Mouse (Mus musculus): Measurements from ENCODE around the gene Slc2a1. TPM values are rescaled to one million over a fixed set of nuclear protein-coding genes. Genes with fewer than 3 reads are reported as not detected.

Slc2a1 gene
- polyA plus RNA-seq, 1 experiment from 2014 or later, result 29.6 TPM

- ATAC-seq, result no peak
- no peak overlapping the region for H3K4me2 ChIP-seq (ENCODE audit: low read depth, low read length)
- peaks cover 74% of the 10 kb centered on the region for H3K36me3 ChIP-seq (replicated peaks; ENCODE audit: insufficient read depth, low read length)
- no peak overlapping the region for H3K9ac ChIP-seq (replicated peaks)
- 70% methylated on average over 1 of the region's 1 CpGs for WGBS (ENCODE audit: insufficient replicate concordance)
- H3K4me1 ChIP-seq (ENCODE audit: insufficient read depth), result peaks cover 44% of the 10 kb centered on the region
- no peaks in the 10 kb centered on the region for H3K9me3 ChIP-seq (ENCODE audit: low read length)
- H3K27ac ChIP-seq (ENCODE audit: low read depth), result no peak overlapping the region
- DNase-seq, result no peak
- no peaks in the 10 kb centered on the region for H3K27me3 ChIP-seq (ENCODE audit: insufficient read depth, low read length)
- no peak overlapping the region for H3K4me3 ChIP-seq (ENCODE audit: low read depth, low read length)
- TF ChIP-seq CTCF (IDR thresholded peaks at IDR 0.05; ENCODE audit: low read depth), result no peak
- no peak for TF ChIP-seq EP300 (IDR thresholded peaks at IDR 0.05; ENCODE audit: low read depth)
Observed at GRCm38 (mm10) chr4:119129096-119129495, 20.6 kb downstream of the Slc2a1 start.

- Histone ChIP-seq H3K36me3 (replicated peaks; ENCODE audit: insufficient read depth, low read length) (peaks cover 78% of the 10 kb centered on the region), H3K4me3 (ENCODE audit: low read depth, low read length) (no peak overlapping the region), H3K9me3 (ENCODE audit: low read length) (no peaks in the 10 kb centered on the region), H3K4me2 (ENCODE audit: low read depth, low read length) (no peak overlapping the region), H3K4me1 (ENCODE audit: insufficient read depth) (peaks cover 21% of the 10 kb centered on the region), H3K9ac (replicated peaks) (no peak overlapping the region), H3K27ac (ENCODE audit: low read depth) (no peak overlapping the region), H3K27me3 (ENCODE audit: insufficient read depth, low read length) (no peaks in the 10 kb centered on the region)
- TF ChIP-seq CTCF (IDR thresholded peaks at IDR 0.05; ENCODE audit: low read depth), result no peak
- TF ChIP-seq EP300 (IDR thresholded peaks at IDR 0.05; ENCODE audit: low read depth), result no peak
- no peak for DNase-seq
- ATAC-seq, result 0 out of 2 replicates have a peak, but pooled peaks have one; percentile 5
- WGBS (ENCODE audit: insufficient replicate concordance), result 81% methylated on average over 8 of the region's 8 CpGs
Observed at GRCm38 (mm10) chr4:119131189-119131910, 22.8 kb downstream of the Slc2a1 start.

GRCm38 (mm10) chr4:119133306-119133705 is 24.8 kb downstream of the Slc2a1 start:
- no peak for DNase-seq
- no peaks in the 10 kb centered on the region for H3K27me3 ChIP-seq (ENCODE audit: insufficient read depth, low read length)
- no peak for ATAC-seq
- H3K36me3 ChIP-seq (replicated peaks; ENCODE audit: insufficient read depth, low read length), result peaks cover 89% of the 10 kb centered on the region
- H3K4me1 ChIP-seq (ENCODE audit: insufficient read depth), result peaks cover 5% of the 10 kb centered on the region
- H3K9ac ChIP-seq (replicated peaks), result no peak overlapping the region
- H3K27ac ChIP-seq (ENCODE audit: low read depth), result no peak overlapping the region
- TF ChIP-seq CTCF (IDR thresholded peaks at IDR 0.05; ENCODE audit: low read depth), result no peak
- no peak for TF ChIP-seq EP300 (IDR thresholded peaks at IDR 0.05; ENCODE audit: low read depth)
- no peaks in the 10 kb centered on the region for H3K9me3 ChIP-seq (ENCODE audit: low read length)
- WGBS (ENCODE audit: insufficient replicate concordance), result 94% methylated on average over 13 of the region's 13 CpGs
- no peak overlapping the region for H3K4me2 ChIP-seq (ENCODE audit: low read depth, low read length)
- no peak overlapping the region for H3K4me3 ChIP-seq (ENCODE audit: low read depth, low read length)

GRCm38 (mm10) chr4:119133860-119134259 is 25.3 kb downstream of the Slc2a1 start:
- Histone ChIP-seq H3K4me3 (ENCODE audit: low read depth, low read length) (no peak overlapping the region), H3K27me3 (ENCODE audit: insufficient read depth, low read length) (no peaks in the 10 kb centered on the region), H3K9ac (replicated peaks) (no peak overlapping the region), H3K36me3 (replicated peaks; ENCODE audit: insufficient read depth, low read length) (peaks cover 89% of the 10 kb centered on the region), H3K27ac (ENCODE audit: low read depth) (no peak overlapping the region), H3K4me1 (ENCODE audit: insufficient read depth) (peaks cover 2% of the 10 kb centered on the region; the same call in 1 of the 2 replicates), H3K9me3 (ENCODE audit: low read length) (no peaks in the 10 kb centered on the region), H3K4me2 (ENCODE audit: low read depth, low read length) (no peak overlapping the region)
- 92% methylated on average over 13 of the region's 13 CpGs for WGBS (ENCODE audit: insufficient replicate concordance)
- DNase-seq, result no peak
- TF ChIP-seq CTCF (IDR thresholded peaks at IDR 0.05; ENCODE audit: low read depth), result no peak
- TF ChIP-seq EP300 (IDR thresholded peaks at IDR 0.05; ENCODE audit: low read depth), result no peak
- ATAC-seq, result no peak

- TF ChIP-seq CTCF (IDR thresholded peaks at IDR 0.05; ENCODE audit: low read depth) (no peak), EP300 (IDR thresholded peaks at IDR 0.05; ENCODE audit: low read depth) (no peak)
- H3K4me1 ChIP-seq (ENCODE audit: insufficient read depth), result no peaks in the 10 kb centered on the region
- ATAC-seq (no peak), DNase-seq (no peak)
- H3K9me3 ChIP-seq (ENCODE audit: low read length), result no peaks in the 10 kb centered on the region
- H3K4me2 ChIP-seq (ENCODE audit: low read depth, low read length), result no peak overlapping the region
- no peak overlapping the region for H3K4me3 ChIP-seq (ENCODE audit: low read depth, low read length)
- no peaks in the 10 kb centered on the region for H3K27me3 ChIP-seq (ENCODE audit: insufficient read depth, low read length)
- 54% methylated on average over 8 of the region's 8 CpGs for WGBS (ENCODE audit: insufficient replicate concordance)
- H3K36me3 ChIP-seq (replicated peaks; ENCODE audit: insufficient read depth, low read length), result peaks cover 56% of the 10 kb centered on the region
- no peak overlapping the region for H3K27ac ChIP-seq (ENCODE audit: low read depth)
- no peak overlapping the region for H3K9ac ChIP-seq (replicated peaks)
Observed at GRCm38 (mm10) chr4:119137313-119137712, 28.8 kb downstream of the Slc2a1 start.

- Histone ChIP-seq H3K27me3 (ENCODE audit: insufficient read depth, low read length) (no peaks in the 10 kb centered on the region), H3K4me3 (ENCODE audit: low read depth, low read length) (no peak overlapping the region), H3K4me2 (ENCODE audit: low read depth, low read length) (no peak overlapping the region), H3K9ac (replicated peaks) (no peak overlapping the region), H3K36me3 (replicated peaks; ENCODE audit: insufficient read depth, low read length) (peaks cover 48% of the 10 kb centered on the region), H3K9me3 (ENCODE audit: low read length) (no peaks in the 10 kb centered on the region), H3K27ac (ENCODE audit: low read depth) (no peak overlapping the region), H3K4me1 (ENCODE audit: insufficient read depth) (no peaks in the 10 kb centered on the region)
- ATAC-seq (peak; percentile 82), DNase-seq (peak; percentile 77)
- WGBS (ENCODE audit: insufficient replicate concordance), result 67% methylated on average over 18 of the region's 18 CpGs
- no peak for TF ChIP-seq CTCF (IDR thresholded peaks at IDR 0.05; ENCODE audit: low read depth)
- TF ChIP-seq EP300 (IDR thresholded peaks at IDR 0.05; ENCODE audit: low read depth), result no peak
Observed at GRCm38 (mm10) chr4:119138171-119138570, 29.7 kb downstream of the Slc2a1 start.

All from liver, postnatal 0 days (tissue).